Mouse (Mus musculus) cerebellum, adult 9-10 months (tissue): ENCODE measurements around the gene Ugt1a2.
A peak's percentile ranks its signal among the peaks of the same experiment; 100 is the strongest.

Experiments
- DNase-seq: peaks from one replicate; pipeline ENCODE4 v3.0.0; 2022

The Ugt1a2 gene

DNA sequence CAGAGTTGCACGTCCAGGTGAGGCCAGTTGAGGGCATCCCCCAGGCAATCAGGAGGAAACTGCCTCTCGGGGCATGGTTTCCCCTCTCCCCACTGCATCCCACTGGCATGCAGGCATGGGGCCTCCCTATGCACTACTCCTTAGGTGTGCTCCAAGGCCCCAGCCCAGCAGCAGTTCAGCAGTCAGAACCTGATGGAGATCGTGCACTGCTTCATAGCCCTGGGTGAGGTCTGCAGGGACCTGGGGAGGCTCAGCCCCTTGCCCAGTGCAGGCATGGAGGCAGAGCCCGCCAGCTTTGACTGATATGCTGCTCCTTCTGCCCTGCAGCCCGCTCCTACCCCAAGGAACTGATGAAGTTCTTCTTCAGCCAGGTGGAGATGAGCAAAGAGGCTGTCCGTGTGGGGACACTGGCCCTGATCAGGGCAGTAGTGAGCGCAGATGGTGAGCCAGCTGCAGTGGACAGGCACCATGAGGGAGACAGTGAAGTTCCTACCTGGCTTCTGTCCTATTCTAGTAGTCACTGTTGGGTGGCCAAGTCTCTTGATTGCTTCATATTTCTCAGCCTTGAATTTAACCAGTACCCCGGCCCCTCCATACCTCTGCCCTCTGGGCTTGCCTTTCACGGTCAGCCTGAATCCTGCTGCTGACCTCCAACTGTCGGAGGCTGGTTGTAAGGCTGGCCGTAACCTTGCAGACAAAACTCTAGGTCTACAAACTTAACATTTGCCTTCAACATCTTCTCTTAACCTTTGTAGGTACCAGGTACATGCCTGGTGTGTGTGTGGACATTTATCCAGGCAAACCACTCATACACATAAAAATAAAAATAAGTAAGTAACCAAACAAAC, 34.9 kb downstream of the Ugt1a2 start:
- no peak for DNase-seq

DNA sequence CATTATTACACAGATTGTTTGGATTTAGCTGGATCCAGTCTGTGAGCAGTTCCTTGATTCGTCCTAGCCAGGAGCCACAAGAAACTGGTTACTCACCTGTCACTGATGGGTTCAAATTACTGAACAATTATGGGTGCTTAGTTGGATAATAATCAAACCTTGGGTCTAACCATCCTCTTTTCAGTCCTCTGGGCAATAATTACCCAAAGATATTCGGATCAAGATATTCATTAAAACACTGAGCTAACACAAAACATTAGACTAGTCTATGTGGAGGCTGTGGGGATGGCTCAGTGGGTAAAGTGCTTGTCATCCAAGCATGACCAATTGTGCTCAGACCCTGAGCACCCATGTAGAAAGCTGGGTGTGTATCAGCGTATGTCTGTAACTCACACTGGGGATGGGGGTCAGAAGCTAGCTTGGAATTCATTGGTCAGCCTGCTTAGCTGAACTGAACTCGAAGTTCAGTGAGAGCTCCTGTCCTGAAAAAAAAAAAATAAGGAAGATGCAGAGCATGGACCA, 35.6 kb downstream of the Ugt1a2 start:
- no peak for DNase-seq

DNA sequence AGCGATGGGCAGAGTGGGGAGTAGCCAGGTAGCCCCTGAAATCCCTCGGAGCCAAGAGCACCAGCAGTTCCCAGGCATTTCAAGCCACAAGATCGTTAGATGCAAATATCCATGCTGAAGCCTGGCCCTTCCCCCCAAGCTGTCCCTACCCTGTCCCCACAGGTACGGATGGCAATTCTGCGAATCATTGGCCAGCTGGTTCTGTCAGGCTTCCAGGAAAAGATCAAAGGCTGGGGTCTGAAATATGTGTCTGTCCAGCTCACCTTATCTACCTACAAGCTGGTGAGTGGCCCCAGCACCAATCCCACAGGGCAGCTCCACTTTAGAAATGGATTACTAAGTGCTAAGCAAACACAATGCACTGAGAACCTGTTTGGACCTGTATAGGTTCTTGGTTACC, 36.9 kb downstream of the Ugt1a2 start:
- no peak for DNase-seq

DNA sequence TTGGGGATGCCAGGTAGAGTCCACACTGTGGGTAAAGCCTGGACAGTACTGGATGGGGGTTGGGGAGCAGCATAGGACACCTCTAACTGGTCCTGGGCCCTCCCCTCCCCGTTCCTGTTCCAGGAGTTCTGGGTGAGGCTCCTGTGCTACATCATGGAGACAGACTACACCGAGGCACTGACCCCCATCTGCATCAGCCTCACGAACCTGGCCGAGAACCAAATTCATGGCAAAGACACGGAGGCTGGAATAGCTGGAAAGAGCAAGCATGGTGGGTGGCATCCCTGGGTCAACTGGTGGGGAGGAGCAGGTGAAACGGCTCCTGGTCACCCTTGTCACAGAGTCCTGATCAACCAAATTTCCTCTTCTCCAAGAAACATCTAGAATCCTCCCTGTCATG, 38.4 kb downstream of the Ugt1a2 start:
- no peak for DNase-seq

DNA sequence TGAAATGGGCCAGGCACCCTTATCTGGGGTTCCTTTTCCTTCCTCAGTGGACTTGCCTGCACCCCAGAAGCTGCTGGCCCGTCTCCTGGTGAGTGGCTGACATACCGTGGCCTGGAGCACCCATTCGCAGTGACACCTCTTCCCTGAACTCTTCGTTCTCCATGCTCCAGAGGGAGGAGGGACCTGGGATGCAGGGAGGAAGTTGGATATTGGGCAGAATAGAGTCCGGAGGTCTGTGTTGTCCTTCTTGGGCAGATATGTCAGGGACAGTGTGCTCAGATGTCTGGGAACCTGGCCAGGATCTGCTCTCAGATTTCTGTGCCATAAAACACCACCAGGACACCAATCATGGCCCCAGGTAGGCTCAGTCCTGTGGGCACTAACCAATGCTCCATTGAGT, 39.7 kb downstream of the Ugt1a2 start:
- DNase-seq: no peak

DNA sequence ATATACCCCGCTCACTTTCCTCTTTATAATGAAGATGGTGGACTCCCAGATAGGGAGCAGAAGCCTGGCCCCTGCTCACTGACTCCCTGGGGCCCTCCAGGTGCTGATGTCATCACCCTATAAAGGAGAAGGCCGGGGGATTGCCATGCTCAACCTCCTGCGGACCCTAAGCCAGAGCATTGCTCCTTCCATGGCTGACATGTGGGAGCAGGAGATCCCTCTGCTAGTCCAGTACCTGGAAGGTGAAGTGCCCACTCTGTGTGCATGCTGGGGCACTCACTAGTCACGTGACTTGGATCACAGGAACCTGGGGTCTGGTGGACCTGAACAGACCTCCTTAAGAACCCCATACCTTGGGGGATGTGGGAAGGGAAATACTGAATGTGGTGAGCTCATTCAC, 40.2 kb downstream of the Ugt1a2 start:
- no peak for DNase-seq

DNA sequence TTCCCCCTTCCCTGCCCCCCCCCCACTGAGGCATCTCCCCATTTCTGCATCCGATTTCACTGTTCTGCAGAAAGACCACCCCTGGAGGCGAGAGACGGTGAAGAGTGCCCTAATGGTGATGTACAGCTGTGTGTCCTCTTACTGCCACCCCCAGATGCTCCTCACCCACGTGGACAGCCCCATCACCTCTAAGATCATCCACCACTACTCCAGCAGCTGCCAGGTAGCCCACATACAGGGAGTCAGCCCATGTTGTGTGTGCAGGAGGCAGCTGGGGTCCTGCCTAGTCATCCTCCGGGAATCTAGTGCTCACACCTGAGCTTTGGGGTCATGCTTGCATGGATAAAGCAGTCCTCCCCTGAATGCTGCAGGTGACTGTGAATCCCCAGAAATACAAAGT, 43.5 kb downstream of the Ugt1a2 start:
- no peak for DNase-seq

DNA sequence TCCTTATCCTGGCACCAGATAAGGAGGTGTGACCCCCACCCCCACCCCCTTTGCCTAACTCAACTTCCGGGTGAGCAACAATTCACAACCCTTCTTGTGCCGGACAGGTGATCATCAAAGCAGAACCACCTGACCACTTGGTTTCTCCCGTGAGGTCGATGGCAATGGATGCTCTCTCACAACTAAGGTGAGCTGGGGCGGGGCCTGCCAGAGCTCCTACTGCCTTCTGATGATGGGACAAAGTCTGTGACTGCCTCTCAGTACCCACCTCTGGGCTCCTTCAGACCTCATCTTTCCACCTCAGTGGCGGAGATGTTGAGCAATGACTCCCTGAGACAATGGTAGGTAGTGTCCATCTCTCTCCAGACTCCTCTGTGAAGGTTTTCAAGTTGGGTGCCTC, 45.5 kb downstream of the Ugt1a2 start:
- no peak for DNase-seq

DNA sequence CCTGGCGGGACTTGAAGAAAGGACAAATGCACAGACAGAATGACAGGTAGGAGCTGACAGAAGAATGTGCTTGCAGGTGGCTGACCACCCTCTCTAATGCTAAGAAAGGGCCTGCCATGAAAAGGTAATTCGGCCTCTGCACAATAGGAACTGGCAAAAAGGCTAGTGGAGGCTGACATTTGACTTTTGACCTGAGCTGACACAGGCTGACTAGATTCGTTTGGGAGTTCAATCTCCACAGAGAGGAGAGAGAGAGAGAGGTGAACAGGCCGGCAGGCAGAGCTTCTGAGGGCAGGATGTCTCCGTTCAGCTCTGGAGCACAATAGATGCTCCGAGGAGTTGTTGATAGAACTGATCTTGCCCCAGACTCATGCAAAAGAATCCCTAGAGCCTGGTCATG, 46.0 kb downstream of the Ugt1a2 start:
- DNase-seq: no peak

DNA sequence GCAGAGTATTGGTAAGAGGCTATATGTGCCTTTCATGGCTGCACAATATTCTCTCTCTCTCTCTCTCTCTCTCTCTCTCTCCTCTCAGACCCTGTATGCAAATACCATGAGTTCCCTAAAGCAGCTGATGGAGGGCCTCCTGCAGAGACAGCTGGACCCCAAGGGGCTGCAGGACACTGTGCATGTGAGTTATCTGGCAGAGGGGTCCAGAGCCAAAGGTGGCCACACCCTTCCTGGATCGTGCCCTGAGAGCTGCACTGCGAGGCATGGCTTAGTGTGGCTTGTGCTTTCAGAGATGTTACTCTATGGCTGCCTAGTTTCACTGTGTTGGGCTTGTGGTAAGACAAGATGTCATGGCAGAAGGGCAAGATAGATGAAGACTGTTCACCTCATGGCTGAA, 47.3 kb downstream of the Ugt1a2 start:
- DNase-seq: no peak

DNA sequence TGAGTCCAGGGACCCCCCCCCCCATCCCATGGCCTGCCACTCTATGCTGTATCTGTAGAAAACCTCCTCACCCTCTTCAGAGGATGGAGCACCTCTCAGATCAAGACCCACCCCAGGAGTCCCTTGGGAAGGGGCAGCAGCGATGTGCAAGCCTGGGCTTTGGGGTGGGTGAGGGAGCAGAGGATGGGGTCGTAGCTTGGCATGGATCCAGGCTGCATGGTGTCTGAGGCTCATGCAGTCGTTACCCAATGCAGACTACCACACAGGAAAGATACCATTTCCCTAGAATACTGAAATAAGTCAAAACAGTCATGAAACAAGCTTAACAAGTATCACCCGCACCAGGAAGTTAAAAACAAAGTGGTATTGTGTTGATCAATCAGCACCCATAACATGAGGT, 48.3 kb downstream of the Ugt1a2 start:
- no peak for DNase-seq

DNA sequence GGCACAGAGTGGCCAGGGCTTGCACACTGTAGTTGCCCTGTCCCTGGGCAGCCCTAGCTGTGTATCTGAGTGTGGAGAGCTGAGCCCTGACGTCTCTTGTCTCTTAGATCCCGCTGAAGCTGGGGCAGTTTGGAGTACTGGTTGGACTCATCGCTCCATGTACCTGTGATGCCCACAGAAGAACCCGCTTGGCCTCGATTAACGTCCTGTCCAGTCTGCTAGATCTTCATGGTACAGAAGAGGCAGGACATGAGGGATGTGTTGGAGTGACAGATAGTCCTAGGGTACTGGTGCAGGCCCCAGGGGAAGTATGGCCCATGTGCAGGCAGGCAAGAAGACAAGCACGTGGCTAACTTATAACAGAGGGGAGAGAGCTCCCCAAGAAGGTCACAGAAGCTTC, 49.2 kb downstream of the Ugt1a2 start:
- no peak for DNase-seq

DNA sequence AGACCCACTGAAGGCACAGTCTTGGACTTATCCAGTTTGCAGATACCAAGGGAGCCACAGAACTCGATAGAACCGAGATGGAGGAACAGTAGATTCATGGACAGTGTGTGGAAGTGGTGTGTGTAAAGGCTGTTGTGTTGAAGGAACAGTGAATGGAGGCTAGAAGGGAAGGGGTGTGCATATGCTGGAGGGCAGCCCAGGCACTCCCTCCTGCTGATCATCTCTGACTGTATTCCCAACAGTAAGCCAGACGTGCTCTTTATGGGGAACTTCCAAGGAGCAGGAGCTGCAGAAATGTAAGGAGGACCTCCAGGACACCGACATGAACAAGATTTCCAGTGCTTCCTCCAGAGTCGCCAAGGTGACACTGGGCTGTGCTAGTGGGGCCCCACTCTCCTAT, 49.6 kb downstream of the Ugt1a2 start:
- no peak for DNase-seq

DNA sequence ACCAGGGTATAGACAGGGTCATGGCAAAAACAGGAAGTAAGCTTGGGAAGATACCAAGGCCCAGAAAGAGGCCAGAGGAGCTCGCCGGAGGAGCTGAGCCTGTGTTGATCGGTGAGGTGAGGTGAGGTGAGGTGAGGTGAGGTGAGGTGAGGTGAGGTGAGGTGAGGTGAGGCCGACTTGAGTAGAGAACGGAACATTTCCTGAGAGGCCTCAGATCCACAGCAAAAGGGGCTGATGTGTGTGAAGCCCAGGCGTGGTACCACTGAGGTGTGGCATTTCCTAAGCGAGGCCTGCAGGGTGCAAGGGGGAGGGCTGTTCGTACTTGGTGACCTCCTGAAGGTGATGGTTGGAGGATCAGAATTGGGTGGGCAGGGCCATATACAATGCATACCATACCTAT, 52.7 kb downstream of the Ugt1a2 start:
- no peak for DNase-seq

DNA sequence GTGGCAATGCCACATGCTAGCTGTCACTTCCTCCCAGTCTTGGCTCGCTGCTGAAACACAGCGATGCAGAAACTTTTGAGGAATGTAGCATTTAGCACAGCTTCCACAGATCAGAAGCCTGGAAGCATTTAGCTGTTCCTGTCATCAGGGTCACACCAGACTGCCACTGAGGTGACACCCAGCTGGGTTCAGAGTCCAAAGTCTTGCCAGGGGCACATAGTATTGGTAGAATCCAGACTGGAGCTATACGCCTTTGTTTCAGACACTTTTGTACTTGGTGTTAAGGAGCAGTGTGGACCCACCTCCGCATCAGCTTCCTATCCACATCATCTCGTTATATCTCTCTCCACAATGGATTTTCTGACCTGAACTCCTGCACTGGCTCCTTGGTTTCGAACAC, 53.1 kb downstream of the Ugt1a2 start:
- DNase-seq: no peak

DNA sequence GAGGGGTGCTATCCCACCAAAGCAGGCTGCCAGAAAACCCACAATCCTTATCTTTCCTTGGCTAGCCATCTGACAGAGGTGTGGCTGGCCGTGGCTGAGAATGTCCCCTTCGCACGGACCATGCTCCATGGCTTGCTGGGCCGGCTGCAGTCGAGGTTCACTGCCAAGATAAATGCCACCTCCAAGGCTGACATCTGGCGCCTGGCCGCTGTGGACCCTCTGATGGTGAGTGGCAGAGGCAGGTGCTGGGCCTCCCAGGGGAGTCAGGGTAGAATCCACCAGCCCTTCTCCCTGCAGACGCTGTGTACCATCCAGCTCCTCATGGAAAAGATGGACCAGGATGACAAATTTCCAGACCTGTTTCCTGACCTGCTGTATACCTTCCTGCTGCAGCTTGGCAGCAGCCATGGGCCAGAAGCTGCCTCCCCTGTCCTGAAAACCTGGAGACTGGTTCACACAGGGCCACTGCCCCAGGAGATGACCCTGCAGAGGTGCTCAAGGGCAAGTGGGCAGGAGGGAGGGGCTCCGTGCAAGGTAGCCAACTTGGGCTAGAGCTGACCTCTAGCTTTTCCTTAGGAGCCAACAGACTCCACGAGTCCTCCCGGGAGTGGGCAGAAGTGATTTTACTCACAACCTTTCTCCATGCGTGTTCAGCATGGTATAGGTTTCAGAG, 54.5 kb downstream of the Ugt1a2 start:
- DNase-seq: peak; percentile 36

DNA sequence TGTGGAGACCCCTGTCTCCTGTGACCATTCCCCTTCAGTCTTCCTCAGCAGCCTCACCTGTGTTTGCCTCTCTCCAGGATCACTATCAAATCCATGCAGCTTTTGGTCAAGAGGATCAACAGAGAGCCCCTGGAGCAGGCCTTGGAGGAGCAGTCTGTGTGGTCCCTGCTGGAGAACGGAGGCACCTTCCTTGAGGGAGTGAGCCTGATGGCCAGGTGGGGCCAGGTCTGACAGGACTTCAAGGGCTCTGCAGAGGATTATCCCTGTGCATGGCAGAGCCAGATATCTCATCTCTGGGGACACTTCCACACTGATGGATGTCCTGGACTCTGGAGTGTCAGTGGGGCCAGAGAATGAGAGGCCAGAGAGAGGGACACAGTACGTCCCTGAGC, 55.1 kb downstream of the Ugt1a2 start:
- peak; percentile 22 for DNase-seq

DNA sequence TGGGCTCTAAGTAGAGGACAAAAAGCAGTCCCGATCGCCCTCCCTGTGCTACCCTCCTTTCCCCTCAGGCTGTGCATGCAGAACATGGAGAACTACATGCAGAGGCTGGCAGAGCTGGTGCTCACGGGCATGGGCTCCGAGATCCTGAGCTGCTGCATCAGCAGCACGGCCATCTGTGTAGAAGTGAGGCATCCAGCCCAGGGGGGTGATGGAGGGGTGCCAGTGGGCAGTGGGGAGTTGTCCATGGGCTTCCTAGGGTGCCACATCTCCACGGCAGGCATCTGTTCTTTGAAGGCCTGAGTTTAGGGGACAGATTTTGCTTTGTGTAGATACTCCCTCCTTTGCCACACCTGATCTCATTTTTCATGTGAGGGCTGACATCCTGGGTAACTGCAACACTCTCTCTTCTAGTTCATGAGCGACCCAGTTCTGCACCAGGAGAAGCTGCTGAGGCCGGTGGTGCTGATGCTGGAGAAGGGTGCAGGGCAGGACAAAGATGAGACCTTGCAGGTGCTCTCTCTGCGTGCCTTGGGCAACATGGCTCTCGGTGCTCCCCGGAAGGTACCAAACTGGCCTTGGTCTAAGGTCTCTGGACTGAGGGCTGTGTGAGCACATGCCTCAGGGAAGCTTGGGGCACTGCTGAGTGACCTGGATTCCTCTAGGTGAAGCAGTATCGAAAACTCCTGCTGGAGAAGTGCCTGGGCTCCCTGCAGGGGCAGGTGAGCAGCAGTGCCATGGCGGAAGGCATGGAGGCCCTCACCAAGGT, 55.8 kb downstream of the Ugt1a2 start:
- DNase-seq: peak; percentile 54

DNA sequence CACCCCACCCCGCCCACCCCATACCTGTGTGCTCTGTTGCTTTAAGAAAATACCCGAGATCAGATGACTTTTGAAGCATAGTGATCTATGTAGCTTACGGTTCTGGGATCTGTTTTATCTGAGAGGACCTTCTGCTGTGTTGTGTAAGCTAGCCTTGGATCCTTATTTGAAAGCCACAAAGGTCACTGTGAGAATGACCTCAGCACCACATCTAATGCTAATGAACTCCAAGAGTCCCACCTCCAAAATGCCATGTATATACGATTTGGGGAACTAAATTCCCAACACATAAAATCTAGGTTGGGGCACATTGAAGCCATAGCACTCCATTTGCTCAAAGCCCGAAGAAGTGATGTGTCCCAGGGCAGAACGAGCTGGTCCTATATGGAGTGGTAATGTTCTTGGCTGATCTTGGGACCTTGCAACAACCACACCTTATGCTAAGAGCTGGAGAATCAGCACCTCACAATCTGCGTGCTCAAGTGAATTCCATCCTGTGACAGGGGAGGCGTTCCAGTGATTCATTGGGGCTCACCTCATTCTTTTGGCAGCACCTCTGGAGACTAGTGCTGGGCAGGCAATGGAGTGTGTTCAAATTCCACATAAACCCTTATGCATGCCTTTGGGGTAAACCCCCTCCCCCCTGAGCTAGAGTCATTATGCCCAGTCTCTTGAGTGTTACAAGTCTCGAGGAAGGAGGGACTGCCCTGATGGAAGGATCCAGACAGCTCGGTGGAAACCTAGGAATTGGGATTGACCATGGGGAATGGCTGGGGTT, 56.7 kb downstream of the Ugt1a2 start:
- DNase-seq: peak; percentile 35

DNA sequence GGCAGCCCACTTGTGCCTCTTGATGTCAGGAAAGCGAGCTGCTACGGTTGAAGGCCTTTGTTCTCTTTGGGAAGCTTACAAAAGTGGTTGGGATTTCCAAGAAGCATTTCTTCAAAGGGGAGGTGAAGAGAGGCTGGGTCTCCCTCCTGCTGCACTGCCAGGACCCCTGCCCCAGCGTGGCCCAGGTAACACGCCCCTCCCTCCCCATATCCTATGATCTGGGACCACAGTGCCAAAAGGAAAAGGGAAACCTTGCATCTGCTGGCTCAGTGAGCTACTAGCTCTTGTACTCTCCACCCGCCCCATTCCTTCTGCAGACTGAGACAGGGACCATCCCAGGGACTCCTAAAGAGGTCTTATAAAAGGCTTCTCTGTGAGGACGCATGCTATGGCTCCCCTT, 57.3 kb downstream of the Ugt1a2 start:
- peak; percentile 34 for DNase-seq

DNA sequence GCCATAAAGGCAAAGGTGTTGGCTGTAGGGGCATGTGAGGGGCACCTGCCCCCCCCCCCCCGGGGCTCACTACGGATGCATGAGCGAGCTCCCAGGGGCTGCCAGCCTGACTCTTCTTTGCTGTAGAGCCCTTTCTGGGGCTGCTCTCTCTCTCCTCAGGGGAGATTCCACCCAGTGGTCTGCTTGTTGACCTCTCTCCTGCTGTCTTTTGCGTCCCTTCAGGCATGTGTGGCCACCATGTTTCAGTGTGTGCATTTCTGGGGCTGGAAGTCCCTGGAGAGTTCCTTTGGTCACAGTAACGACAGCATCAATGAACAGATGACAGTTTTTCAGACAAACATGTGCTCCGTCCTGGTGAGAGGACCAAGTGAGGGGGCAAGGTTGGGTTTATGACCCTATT, 58.0 kb downstream of the Ugt1a2 start:
- no peak for DNase-seq

DNA sequence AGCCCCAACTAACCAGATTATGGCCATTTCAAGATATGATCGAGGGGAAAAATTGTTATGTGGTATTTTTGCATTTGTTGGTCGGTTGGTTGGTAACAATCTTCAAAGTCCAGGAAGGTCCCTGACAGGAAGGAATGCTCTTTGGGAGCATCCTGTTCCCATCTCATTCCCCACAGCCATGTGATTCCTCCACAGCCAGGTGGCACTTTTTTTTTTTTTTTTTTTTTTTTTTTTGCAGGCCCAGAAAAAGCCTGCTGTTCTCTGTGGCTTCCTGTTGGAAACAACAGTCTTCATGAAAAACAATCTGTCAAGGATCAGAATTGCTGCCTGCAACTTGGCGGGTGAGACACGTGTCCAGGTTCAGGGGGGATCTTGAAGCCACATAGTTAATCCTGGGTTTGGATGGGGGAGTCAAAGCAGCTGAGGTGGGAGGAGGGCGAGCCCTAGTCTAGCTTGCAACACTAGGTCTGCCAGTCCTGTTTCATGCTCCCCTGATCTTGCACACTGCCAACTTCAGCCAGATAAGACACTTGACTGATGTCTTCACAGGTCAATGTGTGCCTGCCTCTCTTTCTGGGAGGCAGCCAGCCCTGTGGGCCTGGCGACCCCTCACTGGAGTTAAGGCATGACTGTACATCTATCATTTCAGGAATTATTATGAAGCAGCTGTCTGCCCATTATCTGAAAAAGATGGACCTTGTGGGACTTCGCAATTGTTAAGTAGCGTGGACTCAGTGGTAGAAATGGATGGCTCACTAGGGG, 58.7 kb downstream of the Ugt1a2 start:
- DNase-seq: peak; percentile 38
